Mouse (Mus musculus): ENCODE measurements at regions not wholly inside any gene's neighbourhood (a gene's known extent, or its start where the extent isn't known, plus 50 kb on each side); places are given as distances from the start of the nearest gene placed in this dataset.

- Histone ChIP-seq H3K4me3 (no peak overlapping the region), H3K27ac (no peak overlapping the region)
- peak; percentile 61 for TF ChIP-seq CTCF (IDR thresholded peaks at IDR 0.05)
- peak in 1 of 2 experiments; percentile 13 for DNase-seq (ENCODE audit: extremely low spot score in 1 of 2, low spot score in 2 of 2)
- intact Hi-C loops (cut with DNase I), result loop anchor here (5.0 kb wide), 3 partner anchors 108 to 868 kb away; no protein-coding TSS in a partner anchor
Observed at GRCm38 (mm10) chr2:133614672-133615071, 62.7 kb downstream of the Bmp2 start.

GRCm38 (mm10) chr2:133615299-133615698 is 63.3 kb downstream of the Bmp2 start:
- intact Hi-C loops (cut with DNase I), result loop anchor here (5.0 kb wide), 1 partner anchor 107 kb away; no protein-coding TSS in a partner anchor
- no peak for TF ChIP-seq CTCF (IDR thresholded peaks at IDR 0.05)
- no peak for DNase-seq (ENCODE audit: extremely low spot score in 1 of 2, low spot score in 2 of 2)
- Histone ChIP-seq H3K27ac (no peak overlapping the region), H3K4me3 (no peak overlapping the region)

GRCm38 (mm10) chr2:133617317-133617835 is 65.4 kb downstream of the Bmp2 start:
- Histone ChIP-seq H3K4me3 (no peak overlapping the region), H3K27ac (no peak overlapping the region)
- TF ChIP-seq CTCF (IDR thresholded peaks at IDR 0.05), result no peak
- intact Hi-C loops (cut with DNase I), result loop anchor here (5.0 kb wide), 1 partner anchor 105 kb away; no protein-coding TSS in a partner anchor
- DNase-seq (ENCODE audit: extremely low spot score in 1 of 2, low spot score in 2 of 2), result no peak

GRCm38 (mm10) chr2:133622523-133622922 is 70.6 kb downstream of the Bmp2 start:
- H3K27ac ChIP-seq, result no peak overlapping the region
- DNase-seq (ENCODE audit: extremely low spot score in 1 of 2, low spot score in 2 of 2), result no peak
- H3K4me3 ChIP-seq, result no peak overlapping the region
- TF ChIP-seq CTCF (IDR thresholded peaks at IDR 0.05), result no peak
- intact Hi-C loops (cut with DNase I), result no loop called here

GRCm38 (mm10) chr2:133625542-133625941 is 73.6 kb downstream of the Bmp2 start:
- intact Hi-C loops (cut with DNase I), result no loop called here
- Histone ChIP-seq H3K4me3 (no peak overlapping the region), H3K27ac (no peak overlapping the region)
- no peak for TF ChIP-seq CTCF (IDR thresholded peaks at IDR 0.05)
- no peak for DNase-seq (ENCODE audit: extremely low spot score in 1 of 2, low spot score in 2 of 2)

- no peak overlapping the region for H3K27ac ChIP-seq
- no peak for DNase-seq (ENCODE audit: extremely low spot score in 1 of 2, low spot score in 2 of 2)
- TF ChIP-seq CTCF (IDR thresholded peaks at IDR 0.05), result no peak
- no peak overlapping the region for H3K4me3 ChIP-seq
- intact Hi-C loops (cut with DNase I), result no loop called here
Observed at GRCm38 (mm10) chr2:133628874-133629273, 76.9 kb downstream of the Bmp2 start.

GRCm38 (mm10) chr2:133635434-133635833 is 83.5 kb downstream of the Bmp2 start:
- intact Hi-C loops (cut with DNase I), result no loop called here
- no peak overlapping the region for H3K4me3 ChIP-seq

GRCm38 (mm10) chr2:133649874-133650481 is 98.0 kb downstream of the Bmp2 start:
- no peak for TF ChIP-seq CTCF (IDR thresholded peaks at IDR 0.05)
- DNase-seq (ENCODE audit: extremely low spot score in 1 of 2, low spot score in 2 of 2), result no peak
- Histone ChIP-seq H3K27ac (no peak overlapping the region), H3K4me3 (no peak overlapping the region)
- intact Hi-C loops (cut with DNase I), result no loop called here

More at GRCm38 (mm10) chr2:133635434-133635833, 83.5 kb downstream of the Bmp2 start:
- no peak for TF ChIP-seq CTCF (IDR thresholded peaks at IDR 0.05)
- no peak overlapping the region for H3K27ac ChIP-seq
- DNase-seq (ENCODE audit: extremely low spot score in 1 of 2, low spot score in 2 of 2), result no peak

GRCm38 (mm10) chr2:133666331-133667054 is 114.5 kb downstream of the Bmp2 start:
- no peak for DNase-seq (ENCODE audit: extremely low spot score in 1 of 2, low spot score in 2 of 2)
- no peak for TF ChIP-seq CTCF (IDR thresholded peaks at IDR 0.05)
- no peak overlapping the region for H3K27ac ChIP-seq
- H3K4me3 ChIP-seq, result no peak overlapping the region
- intact Hi-C loops (cut with DNase I), result no loop called here

- Histone ChIP-seq H3K27ac (no peak overlapping the region), H3K4me3 (no peak overlapping the region)
- DNase-seq (ENCODE audit: extremely low spot score in 1 of 2, low spot score in 2 of 2), result no peak
- no peak for TF ChIP-seq CTCF (IDR thresholded peaks at IDR 0.05)
- intact Hi-C loops (cut with DNase I), result no loop called here
Observed at GRCm38 (mm10) chr2:133667055-133667395, 115.1 kb downstream of the Bmp2 start.

GRCm38 (mm10) chr2:133669821-133670220 is 117.9 kb downstream of the Bmp2 start:
- intact Hi-C loops (cut with DNase I), result no loop called here
- no peak for DNase-seq (ENCODE audit: extremely low spot score in 1 of 2, low spot score in 2 of 2)
- Histone ChIP-seq H3K4me3 (no peak overlapping the region), H3K27ac (no peak overlapping the region)
- no peak for TF ChIP-seq CTCF (IDR thresholded peaks at IDR 0.05)

GRCm38 (mm10) chr2:133671528-133671927 is 119.6 kb downstream of the Bmp2 start:
- no peak overlapping the region for H3K4me3 ChIP-seq
- no peak overlapping the region for H3K27ac ChIP-seq
- intact Hi-C loops (cut with DNase I), result no loop called here
- no peak for DNase-seq (ENCODE audit: extremely low spot score in 1 of 2, low spot score in 2 of 2)
- TF ChIP-seq CTCF (IDR thresholded peaks at IDR 0.05), result no peak

All from left cerebral cortex, adult 2 months (tissue).